Mouse (Mus musculus) small intestine, adult 2 months (tissue): ENCODE results near the gene Apol10a.
"Not testable (repeated sequence)": the region's sequence is repeated elsewhere in the genome, so short reads cannot be mapped to it uniquely, and the experiment has no call there.

Experiments
- CTCF ChIP-seq: fragments of 200-500 bp; IDR thresholded peaks from 2 replicates; pipeline ENCODE4 v1.5.1; 2012; ENCODE audit warnings: low read depth, mild to moderate bottlenecking, control low read depth, inconsistent platforms, low read length, moderate library complexity, mixed read lengths; ENCODE audit not compliant: insufficient replicate concordance, insufficient read length; ENCODE audit errors: extremely low read depth
- POLR2A ChIP-seq: fragments of 200-500 bp; IDR thresholded peaks from 2 replicates; pipeline ENCODE4 v1.6.1; 2012; ENCODE audit warnings: low read depth, mild to moderate bottlenecking, control low read depth, inconsistent platforms, low read length, moderate library complexity

GRCm38 (mm10) chr15:77447392-77447791, 29.5 kb upstream of the Apol10a start, which contains the start of gene Apol7b:
- TF ChIP-seq POLR2A, CTCF: not testable (repeated sequence)
